Mouse (Mus musculus) mesoderm, embryonic 11.5 days (tissue): ENCODE data around the gene Amz1.

Source experiments
- DNase-seq: peaks from one replicate; pipeline ENCODE4 v3.0.0-alpha.2; 2012; ENCODE audit warnings: low read depth, low spot score

Gene Amz1

GRCm38 (mm10) chr5:140767704-140768141, 43.8 kb downstream of the Amz1 start:
- peak; percentile 70 for DNase-seq

GRCm38 (mm10) chr5:140768333-140768732, 44.4 kb downstream of the Amz1 start:
- no peak for DNase-seq

- DNase-seq = no peak
These were observed 47.7 kb downstream of the Amz1 start for GRCm38 (mm10) chr5:140771612-140772011.

- DNase-seq = no peak
These were observed 48.2 kb downstream of the Amz1 start for GRCm38 (mm10) chr5:140772158-140772557.

GRCm38 (mm10) chr5:140775111-140775510, 51.2 kb downstream of the Amz1 start:
- no peak for DNase-seq

GRCm38 (mm10) chr5:140776968-140777367, 53.0 kb downstream of the Amz1 start:
- no peak for DNase-seq

GRCm38 (mm10) chr5:140781122-140781521, 57.2 kb downstream of the Amz1 start:
- DNase-seq = no peak

- DNase-seq = no peak
These were observed 58.1 kb downstream of the Amz1 start for GRCm38 (mm10) chr5:140781886-140782572.

- no peak for DNase-seq
These were observed 59.6 kb downstream of the Amz1 start for GRCm38 (mm10) chr5:140783577-140783976.

GRCm38 (mm10) chr5:140784288-140784687, 60.4 kb downstream of the Amz1 start:
- no peak for DNase-seq

GRCm38 (mm10) chr5:140785240-140785872, 61.4 kb downstream of the Amz1 start:
- DNase-seq = no peak

GRCm38 (mm10) chr5:140789561-140789960, 65.6 kb downstream of the Amz1 start:
- no peak for DNase-seq

- DNase-seq = no peak
These were observed 66.5 kb downstream of the Amz1 start for GRCm38 (mm10) chr5:140790392-140790791.

GRCm38 (mm10) chr5:140790937-140791877, 67.3 kb downstream of the Amz1 start:
- DNase-seq = no peak

GRCm38 (mm10) chr5:140792233-140792632, 68.3 kb downstream of the Amz1 start:
- no peak for DNase-seq

GRCm38 (mm10) chr5:140794753-140795152, 70.8 kb downstream of the Amz1 start:
- no peak for DNase-seq

- no peak for DNase-seq
These were observed 71.2 kb downstream of the Amz1 start for GRCm38 (mm10) chr5:140795176-140795575.

- no peak for DNase-seq
These were observed 72.1 kb downstream of the Amz1 start for GRCm38 (mm10) chr5:140796051-140796450.

- no peak for DNase-seq
These were observed 74.2 kb downstream of the Amz1 start for GRCm38 (mm10) chr5:140798158-140798557.

GRCm38 (mm10) chr5:140798775-140799174, 74.8 kb downstream of the Amz1 start:
- no peak for DNase-seq

GRCm38 (mm10) chr5:140799190-140799589, 75.3 kb downstream of the Amz1 start:
- DNase-seq = no peak

GRCm38 (mm10) chr5:140800288-140800923, 76.5 kb downstream of the Amz1 start:
- no peak for DNase-seq
